Mouse (Mus musculus) left cerebral cortex, postnatal 36 days (tissue): ENCODE results near the gene Psmb10. TPM values are rescaled to one million over a fixed set of nuclear protein-coding genes. Genes with fewer than 3 reads are reported as not detected.

Experiments
- DNase-seq, 2 experiments: peaks; one replicate each; pipeline ENCODE4 v3.0.0; 2021 to 2022; ENCODE audit warnings: low spot score in 2 of 2, mixed read lengths in 1 of 2
- intact Hi-C: fragments of 180-260 bp; cut with DNase I; formaldehyde crosslinking; loops from one replicate; pipeline ENCODE4 v1.15.1; 2025
- total RNA-seq, 2 experiments: library from RNA; stranded (reverse); gene quantifications; 2 replicates each; pipeline ENCODE4 v1.2.3; 2021

Gene Psmb10
- total RNA-seq, 2 experiments from 2014 or later: 80.6 to 117 TPM

- DNase-seq: no peak
- intact Hi-C loops: no loop called here
These were observed 4.3 kb upstream of the Psmb10 start for GRCm38 (mm10) chr8:105942542-105942941.

- DNase-seq: no peak
- intact Hi-C loops: no loop called here
These were observed 3.8 kb upstream of the Psmb10 start for GRCm38 (mm10) chr8:105942026-105942425.

DNA sequence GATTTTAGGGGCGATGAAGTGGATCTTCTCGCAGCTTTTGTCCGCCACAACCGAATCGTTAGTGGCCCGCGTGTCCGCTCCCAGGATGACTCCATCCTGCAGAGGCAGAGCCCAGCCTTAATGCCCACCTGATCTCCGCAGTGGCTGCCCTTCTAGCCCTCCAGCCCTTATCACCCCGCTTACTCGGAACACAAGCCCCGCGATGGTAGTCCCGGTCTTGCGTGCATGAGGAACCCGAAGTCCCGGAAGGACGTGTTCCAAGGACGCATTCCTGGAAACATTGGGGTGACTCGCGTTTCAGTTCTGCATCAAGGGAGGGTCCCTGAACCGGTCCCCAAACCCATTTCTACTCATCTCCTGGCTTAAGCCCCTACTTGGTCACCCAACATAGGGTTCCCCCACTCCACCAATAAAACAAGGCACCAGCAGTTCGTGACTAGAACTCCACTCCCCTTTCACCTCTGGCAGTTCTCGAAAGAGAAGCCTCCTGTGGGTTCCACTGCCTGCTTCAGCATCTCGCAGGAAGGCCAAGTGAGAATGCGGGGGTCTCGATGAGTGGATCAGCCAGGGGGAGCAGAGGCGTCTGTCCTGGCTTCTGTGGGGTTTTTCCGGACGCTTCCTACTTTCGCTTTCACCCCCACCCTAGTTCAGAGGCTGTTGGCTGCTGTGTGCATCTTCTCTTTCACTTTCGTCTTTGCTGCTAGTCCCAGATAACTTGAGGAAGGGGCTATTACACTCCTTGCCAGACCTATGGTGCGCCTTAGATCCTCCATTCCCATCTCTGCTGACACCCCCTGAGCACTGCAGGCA is 543 bp downstream of the Psmb10 start:
- DNase-seq: peak; percentile 61 to 62
- intact Hi-C loops: loop anchor here (2.0 kb wide), 1 partner anchor 27 kb away; no protein-coding TSS in a partner anchor

DNA sequence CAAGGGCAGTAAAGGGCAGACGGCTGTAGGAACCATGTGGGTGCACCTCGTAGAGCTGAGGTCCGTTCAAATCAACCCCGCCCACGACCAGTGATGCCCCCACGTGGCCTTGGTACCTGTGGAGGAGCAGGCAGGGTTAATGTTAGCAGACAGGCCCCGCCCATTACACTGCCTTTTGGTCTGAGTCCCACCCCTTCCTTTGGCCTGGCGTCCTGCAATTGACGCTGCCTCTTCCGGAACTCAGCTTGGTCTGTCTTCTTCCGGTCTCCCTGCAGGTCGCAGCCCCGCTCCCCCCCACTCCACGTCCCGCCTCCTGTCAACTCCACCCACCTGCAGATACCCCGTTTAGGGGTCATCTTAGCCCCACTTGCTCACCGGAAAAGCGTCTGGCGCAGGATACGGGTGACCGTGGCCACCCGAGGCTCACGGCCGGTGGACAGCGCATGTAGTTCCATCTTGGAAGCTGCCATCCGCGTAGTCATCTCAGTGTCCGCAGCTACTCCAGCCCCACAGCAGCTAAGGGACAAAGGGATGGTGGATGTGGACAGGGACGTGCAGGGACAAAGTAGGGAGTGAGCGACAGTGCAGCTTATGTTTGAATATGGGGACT is 1.3 kb downstream of the Psmb10 start:
- intact Hi-C loops: no loop called here
- DNase-seq: peak; percentile 87 to 90

- intact Hi-C loops: no loop called here
- no peak for DNase-seq
These were observed 2.2 kb downstream of the Psmb10 start for GRCm38 (mm10) chr8:105935863-105936603.

- intact Hi-C loops: no loop called here
- no peak for DNase-seq
These were observed 3.1 kb downstream of the Psmb10 start for GRCm38 (mm10) chr8:105935105-105935504.

GRCm38 (mm10) chr8:105933762-105934161 is 4.5 kb downstream of the Psmb10 start, which contains the start of gene Ctrl:
Gene Ctrl, minus strand, starts transcription at chr8:105933862.
- intact Hi-C loops: no loop called here
- DNase-seq: no peak

DNA sequence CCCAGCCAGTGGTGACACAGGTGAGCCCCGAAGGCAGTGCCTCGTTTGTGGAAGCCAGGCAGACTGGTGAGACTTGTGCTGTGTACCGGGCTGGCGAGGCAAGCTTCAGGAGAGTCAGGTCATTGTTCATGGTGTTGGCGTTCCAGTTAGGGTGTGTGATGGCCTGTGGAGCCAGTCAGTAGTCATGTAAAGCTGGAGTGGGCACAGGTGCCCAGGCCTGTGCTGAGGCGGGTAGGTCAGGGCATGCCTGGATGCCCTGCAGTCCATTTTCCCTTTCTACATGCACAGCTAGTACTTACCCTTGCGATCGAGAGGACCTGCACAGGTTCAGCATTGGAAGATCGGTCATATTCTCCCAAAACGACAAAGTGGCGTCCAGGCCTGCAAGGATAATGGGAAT is 5.7 kb downstream of the Psmb10 start:
- no peak for DNase-seq
- intact Hi-C loops: no loop called here

DNA sequence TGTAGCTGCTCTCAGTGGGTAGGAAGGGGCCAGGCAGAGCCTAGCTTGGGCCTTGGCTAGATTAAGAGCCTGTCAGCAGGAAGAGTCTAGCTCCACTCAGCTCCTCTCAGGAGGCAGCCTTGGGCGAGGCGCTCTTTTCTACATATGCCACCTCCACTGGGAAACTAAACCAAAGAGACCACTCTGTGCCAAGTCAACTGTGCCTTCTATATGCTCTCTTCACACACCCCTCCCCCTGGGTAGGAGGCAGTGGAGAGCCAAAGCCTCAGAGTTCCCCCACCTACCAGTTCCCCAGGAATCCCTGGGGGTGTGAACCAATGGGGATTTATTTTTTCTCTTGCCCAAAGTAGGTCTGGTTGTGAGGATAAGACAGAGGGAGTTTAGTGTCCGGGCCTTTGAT is 7.0 kb downstream of the Psmb10 start:
- intact Hi-C loops: loop anchor here (2.0 kb wide), 2 partner anchors 38 to 216 kb away; partner anchors contain the start of gene Nrn1l
- DNase-seq: peak; percentile 50 to 66

- DNase-seq: peak; percentile 80 to 82
- intact Hi-C loops: loop anchor here (2.0 kb wide), 2 partner anchors 38 to 216 kb away; partner anchors contain the start of gene Nrn1l
These were observed 7.6 kb downstream of the Psmb10 start for GRCm38 (mm10) chr8:105930602-105931001.

DNA sequence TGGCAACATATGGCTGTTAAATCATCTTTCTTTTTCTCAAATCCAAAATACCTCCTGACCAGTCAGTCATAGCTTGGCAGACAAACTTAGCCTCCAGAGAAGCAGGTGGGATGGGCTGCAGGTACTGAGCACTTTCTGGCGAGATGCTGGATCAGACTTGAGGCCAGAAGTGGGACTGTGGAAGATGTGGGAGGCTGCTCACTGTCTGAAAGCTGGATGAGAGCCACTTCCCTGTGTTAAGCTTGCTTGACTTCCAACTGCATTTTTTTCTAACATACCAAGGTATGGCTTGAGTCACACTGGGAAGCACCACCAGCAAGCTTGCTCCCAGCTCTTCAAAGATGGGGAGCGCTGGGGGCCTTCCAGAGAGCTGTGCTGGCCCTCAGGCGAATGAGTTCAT is 13.1 kb downstream of the Psmb10 start:
- intact Hi-C loops: no loop called here
- peak in 1 of 2 experiments; percentile 41 for DNase-seq

DNA sequence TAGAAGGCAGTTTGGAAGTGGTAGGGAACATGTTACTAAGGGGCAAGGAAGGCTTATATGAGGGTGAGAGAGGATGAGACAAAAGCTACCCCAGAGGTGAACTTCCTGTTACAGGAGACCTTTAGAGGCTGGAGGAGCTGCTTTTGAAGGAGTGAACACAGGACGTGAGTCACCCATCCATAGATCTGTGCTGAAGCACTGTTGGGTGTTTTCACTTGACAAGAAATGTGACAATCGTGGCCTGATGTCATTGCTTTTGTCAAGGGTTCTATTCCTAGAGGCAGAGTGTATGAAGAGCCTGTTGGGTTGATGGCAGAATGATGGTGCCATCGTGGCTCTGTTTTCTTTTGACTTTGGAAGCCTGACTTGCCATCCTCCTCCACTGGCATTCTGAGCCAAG is 18.9 kb downstream of the Psmb10 start:
- intact Hi-C loops: no loop called here
- no peak for DNase-seq

DNA sequence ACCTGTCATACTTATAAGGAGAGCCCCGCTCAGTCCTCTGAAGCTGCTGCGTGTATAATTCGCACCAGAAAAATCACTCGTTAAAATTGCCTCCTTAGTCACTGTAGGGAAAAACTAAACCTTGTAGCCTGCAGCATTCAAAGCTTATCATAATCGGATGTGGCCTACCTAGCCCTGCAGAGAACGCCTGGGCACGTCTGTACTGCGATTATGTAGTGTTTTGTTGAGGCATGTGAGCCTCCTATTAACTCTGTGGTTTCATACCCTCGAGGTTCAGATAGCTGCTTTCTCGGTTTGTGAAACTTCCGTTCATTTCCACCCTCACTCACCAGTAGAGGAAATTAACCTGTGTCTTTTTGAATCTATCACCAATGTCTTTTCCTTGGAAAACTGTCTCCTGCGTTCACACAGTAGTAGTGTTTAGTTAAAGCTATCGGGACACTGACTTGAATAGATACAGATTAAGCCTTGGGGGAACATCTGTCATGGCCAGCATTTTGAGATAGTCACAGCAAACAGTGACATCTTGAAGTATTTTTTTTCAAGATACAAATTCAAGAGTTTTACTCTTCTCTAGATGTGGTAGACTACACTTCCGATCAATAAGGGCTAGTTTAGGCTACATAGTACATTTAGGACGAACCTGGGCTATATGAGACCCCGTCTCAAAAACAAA is 37.2 kb downstream of the Psmb10 start:
- DNase-seq: no peak
- intact Hi-C loops: no loop called here

DNA sequence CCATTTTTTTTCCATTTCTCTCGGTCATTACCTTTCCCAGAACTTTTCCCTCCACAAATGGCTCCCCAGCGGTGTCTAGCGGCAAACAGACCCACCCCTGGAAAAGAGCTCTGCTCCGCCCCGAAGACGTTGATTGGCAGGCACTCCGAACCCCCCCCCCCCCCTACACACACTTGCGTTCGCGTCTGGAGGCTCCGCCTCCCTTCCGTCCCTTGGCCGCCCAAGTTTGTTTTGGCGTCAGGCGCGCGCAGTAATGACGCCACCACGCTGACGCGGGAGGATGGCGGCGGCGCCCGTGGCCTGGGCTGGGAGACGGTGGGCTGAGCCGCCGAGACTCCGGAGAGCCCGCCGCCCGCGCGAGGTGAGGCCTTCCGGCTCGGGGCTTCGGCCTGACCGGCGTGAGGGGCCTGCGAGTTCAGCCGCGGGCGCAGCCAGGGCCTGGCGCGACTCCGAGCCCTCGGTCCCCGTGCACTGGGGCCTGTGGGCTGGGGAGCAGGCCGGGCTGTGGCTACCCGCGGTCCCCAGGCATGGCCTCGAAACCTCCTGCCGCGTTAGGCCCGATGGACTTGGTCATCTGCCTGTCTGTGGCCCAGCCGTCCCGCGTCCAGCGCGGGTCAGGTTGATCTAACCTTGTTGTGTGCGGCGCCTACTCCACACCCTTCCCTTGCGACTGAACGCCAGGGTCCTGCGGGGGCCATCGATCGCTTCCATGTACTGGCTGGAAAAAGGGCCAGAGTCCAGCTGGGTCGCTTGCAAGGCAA is 37.9 kb downstream of the Psmb10 start, which contains the start of gene Pskh1:
Gene Pskh1, plus strand, starts transcription at position 262 of the 761 bp plus-strand sequence.
- intact Hi-C loops: no loop called here
- peak; percentile 93 to 94 for DNase-seq

DNA sequence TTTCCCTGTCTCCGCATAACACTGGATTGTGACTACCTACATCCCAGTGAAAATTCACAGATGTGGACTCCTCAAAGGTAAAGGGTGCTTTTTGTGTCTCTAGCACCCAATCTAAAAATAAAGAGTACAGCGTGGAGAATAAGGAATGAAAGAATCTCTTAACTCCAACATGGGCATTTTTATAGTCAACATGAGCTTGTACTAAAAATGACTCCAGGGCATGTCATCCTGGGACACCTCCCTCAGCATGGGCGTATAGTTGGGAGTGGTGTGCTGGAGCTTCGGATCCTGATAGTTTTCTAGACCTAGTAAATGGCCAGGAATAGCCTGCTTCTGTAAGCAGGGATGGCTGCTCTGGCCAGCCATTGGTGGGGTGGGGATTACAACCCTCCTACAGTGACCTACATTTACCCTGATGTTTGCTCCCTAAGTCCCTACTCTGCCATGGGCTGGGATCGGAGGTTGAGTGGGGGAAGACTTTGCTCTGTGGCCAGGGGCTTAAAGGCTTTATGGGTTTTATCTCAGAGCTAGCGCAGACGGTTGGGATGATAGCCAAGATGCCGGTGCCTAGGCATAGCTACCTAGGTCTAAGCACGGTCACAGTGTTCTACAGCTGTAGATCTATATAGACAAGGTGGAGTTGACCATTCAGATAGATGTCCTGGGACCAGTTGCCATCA is 40.3 kb downstream of the Psmb10 start:
- no peak for DNase-seq
- intact Hi-C loops: no loop called here

DNA sequence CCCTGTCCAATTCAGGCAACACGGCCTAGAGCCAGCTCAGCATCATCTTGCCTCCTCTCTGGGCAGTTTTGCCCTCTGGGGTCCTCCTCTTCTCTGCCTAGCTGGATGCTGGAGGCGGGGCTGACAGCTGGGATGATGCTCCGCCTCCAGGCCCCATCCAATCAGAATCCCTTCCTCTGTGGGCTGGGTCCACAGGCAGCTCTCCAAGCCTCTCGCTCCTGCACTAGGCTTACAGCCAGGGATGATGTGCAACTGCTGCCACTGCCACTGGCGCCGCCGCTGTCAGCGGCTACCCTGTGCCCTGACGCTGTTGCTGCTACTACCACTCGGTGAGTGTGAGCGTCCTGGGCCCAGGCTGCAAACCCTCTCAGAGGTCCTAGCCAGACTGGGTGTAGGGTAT is 44.9 kb downstream of the Psmb10 start, which contains the start of gene Nrn1l:
Gene Nrn1l, plus strand, starts transcription at position 229 of the 400 bp plus-strand sequence.
- peak; percentile 78 to 81 for DNase-seq
- intact Hi-C loops: loop anchor here (2.0 to 5.0 kb wide), 2 partner anchors 37 to 119 kb away; partner anchors contain the start of gene Ddx28

- DNase-seq: peak in 1 of 2 experiments; percentile 36
- intact Hi-C loops: loop anchor here (2.0 to 5.0 kb wide), 2 partner anchors 38 to 120 kb away; partner anchors contain the start of gene Ddx28
These were observed 45.8 kb downstream of the Psmb10 start for GRCm38 (mm10) chr8:105892432-105892831.

DNA sequence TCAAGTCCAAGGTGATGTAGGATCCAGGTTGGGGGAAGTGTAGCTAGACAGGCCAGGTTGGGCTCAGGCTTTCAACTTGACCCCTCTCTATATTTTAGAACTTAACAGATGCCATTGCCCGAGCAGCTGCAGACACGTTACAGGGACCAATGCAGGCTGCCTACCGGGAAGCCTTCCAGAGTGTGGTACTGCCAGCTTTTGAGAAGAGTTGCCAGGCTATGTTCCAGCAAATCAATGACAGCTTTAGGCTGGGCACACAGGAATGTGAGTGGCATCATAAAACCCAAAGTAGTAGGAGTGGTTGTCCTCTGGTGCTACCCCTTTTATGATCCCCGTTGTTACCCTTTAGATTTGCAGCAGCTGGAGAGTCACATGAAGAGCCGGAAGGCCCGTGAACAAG is 47.4 kb downstream of the Psmb10 start:
- DNase-seq: peak; percentile 42 to 48
- intact Hi-C loops: loop anchor here (5.0 kb wide), 1 partner anchor 121 kb away; the partner anchor contains the start of gene Ddx28
